Comparison of ENCODE assay signal across 12 mouse cellular contexts in the genomic region with DNA sequence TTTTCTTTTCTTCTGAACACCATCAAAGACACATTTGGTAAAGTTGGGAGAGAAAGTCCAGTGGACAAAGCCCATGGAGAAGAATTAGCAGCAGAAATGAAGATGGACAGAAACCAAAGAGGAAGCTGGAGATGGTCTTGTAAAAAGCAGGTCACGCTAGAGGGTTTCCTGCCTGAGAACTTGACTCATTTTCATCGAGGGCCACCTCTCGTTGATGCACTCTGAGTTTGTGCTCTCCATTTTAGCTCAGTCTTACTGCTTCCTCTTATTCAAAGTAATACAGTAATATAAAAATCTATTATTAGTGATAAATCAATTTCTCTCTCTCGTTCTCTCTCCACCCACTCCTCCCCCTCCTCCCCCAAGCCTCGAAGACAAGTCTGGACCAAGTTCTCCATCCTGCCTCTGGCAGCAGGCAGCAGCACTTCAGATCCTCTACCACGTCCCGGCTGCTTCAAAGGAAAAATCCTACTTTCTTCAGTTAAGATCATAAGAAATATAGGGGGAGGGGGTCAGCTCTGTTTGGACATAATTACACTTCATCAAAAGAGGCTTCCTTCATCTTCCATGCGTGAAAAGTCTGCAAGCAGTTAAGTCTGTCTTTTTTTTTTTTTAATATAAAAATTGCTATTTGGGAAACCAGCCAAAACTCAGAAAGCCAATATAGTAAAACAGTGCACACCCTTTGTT.
"Had no signal": no experiment of that assay in that cellular context is flagged by ENCODE, and none has a peak within 500 bp of the region (broad histone marks: within the 10 kb centered on the region; RNA-seq: fewer than 3 reads in every experiment).

No protein-coding gene starts in this region.

- H3K27ac ChIP-seq: layer of hippocampus, adult 2 months; limb, embryonic 15.5 days; liver, embryonic 12.5 days; neural tube, embryonic 15.5 days had no signal

- H3K4me3 ChIP-seq: layer of hippocampus, adult 2 months; limb, embryonic 15.5 days; liver, embryonic 12.5 days; myocyte; neural tube, embryonic 15.5 days had no signal

- DNase-seq: kidney, adult 18-20 months; kidney, postnatal 10 days; kidney, postnatal 4 days; lung, postnatal 14 days; midbrain, embryonic 14.5 days; thymus, adult 18-20 months; thymus, postnatal 36 days had no signal

- H3K36me3 ChIP-seq: limb, embryonic 15.5 days; liver, embryonic 12.5 days; neural tube, embryonic 15.5 days had no signal

- ATAC-seq: liver, embryonic 12.5 days had no signal

- H3K4me1 ChIP-seq: liver, embryonic 12.5 days had no signal

- H3K9ac ChIP-seq: limb, embryonic 15.5 days; liver, embryonic 12.5 days; neural tube, embryonic 15.5 days had no signal

- H3K4me2 ChIP-seq: limb, embryonic 15.5 days; liver, embryonic 12.5 days; neural tube, embryonic 15.5 days had no signal

- H3K9me3 ChIP-seq: limb, embryonic 15.5 days; liver, embryonic 12.5 days; neural tube, embryonic 15.5 days had no signal
